Mouse (Mus musculus): ENCODE data around the gene Mef2a. TPM values are rescaled to one million over a fixed set of nuclear protein-coding genes. Genes with fewer than 3 reads are reported as not detected.
A peak's percentile ranks its signal among the peaks of the same experiment; 100 is the strongest.

Mef2a gene
- total and polyA plus RNA-seq, 3 experiments, result 9.6 to 13.4 TPM; not detected in 1

DNA sequence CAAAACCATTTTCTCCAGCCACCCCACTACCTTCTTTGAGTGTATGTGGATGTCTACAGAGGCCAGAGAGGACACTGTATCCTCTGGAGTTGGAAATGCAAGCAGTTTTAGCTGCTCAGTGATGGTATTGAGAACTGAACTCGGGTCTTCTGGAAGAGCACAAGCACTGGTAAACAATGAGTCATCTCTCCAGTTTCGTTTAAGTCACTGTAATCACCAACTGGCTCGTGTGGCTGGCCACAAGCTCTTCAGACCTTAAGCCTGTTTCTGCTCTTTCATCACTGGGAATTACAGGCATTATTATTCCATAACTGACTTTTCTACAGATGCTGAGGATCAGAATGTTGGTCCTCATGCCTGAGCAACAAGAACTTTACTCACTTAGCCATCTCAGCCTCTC, 67.7 kb downstream of the Mef2a start:
- Histone ChIP-seq H3K4me3 (ENCODE audit: control insufficient read depth in 1 of 2, insufficient read depth in 1 of 2, low read depth in 2 of 2, low read length in 2 of 2) (no peak overlapping the region), H3K27me3 (ENCODE audit: control insufficient read depth in 1 of 2, insufficient read depth in 2 of 2, low read length in 2 of 2) (no peaks in the 10 kb centered on the region), H3K27ac (ENCODE audit: control insufficient read depth, low read depth, low read length) (no peak overlapping the region), H3K36me3 (ENCODE audit: control insufficient read depth in 1 of 2, insufficient read depth in 2 of 2, low read length in 2 of 2) (peaks cover 0 to 13% of the 10 kb centered on the region in 2 experiments; a peak in 3 of 4 replicates), H3K4me1 (ENCODE audit: control insufficient read depth in 1 of 2, insufficient read depth in 2 of 2, low read length in 2 of 2) (peaks cover 0 to 14% of the 10 kb centered on the region in 2 experiments; a peak in 2 of 4 replicates), H3K9ac (ENCODE audit: control insufficient read depth, low read depth, low read length, poor library complexity, severe bottlenecking) (no peak overlapping the region), H3K79me2 (ENCODE audit: control insufficient read depth, insufficient read depth, low read length, poor library complexity) (no peaks in the 10 kb centered on the region), H3K9me3 (replicated peaks; ENCODE audit: insufficient read depth, low read length) (no peaks in the 10 kb centered on the region)
- no peak for DNase-seq (ENCODE audit: low read depth, low spot score)
- TF ChIP-seq ZC3H11A (IDR thresholded peaks at IDR 0.05; ENCODE audit: low read depth, low read length) (no peak), RAD21 (IDR thresholded peaks at IDR 0.05; ENCODE audit: low read depth, low read length) (no peak), ZMIZ1 (IDR thresholded peaks at IDR 0.05; ENCODE audit: low read depth, low read length) (no peak), JUND (IDR thresholded peaks at IDR 0.05; ENCODE audit: low read depth, low read length) (no peak), SMC3 (IDR thresholded peaks at IDR 0.05; ENCODE audit: low read depth, low read length) (no peak), SIN3A (IDR thresholded peaks at IDR 0.05; ENCODE audit: low read length) (no peak), RCOR1 (IDR thresholded peaks at IDR 0.05; ENCODE audit: low read depth, low read length) (no peak), CHD2 (IDR thresholded peaks at IDR 0.05; ENCODE audit: low read length) (no peak), TCF12 (IDR thresholded peaks at IDR 0.05; ENCODE audit: low read depth, low read length) (no peak), MYB (IDR thresholded peaks at IDR 0.05; ENCODE audit: low read depth, low read length) (no peak), NELFE (IDR thresholded peaks at IDR 0.05; ENCODE audit: low read depth, low read length) (no peak), USF2 (IDR thresholded peaks at IDR 0.05; ENCODE audit: borderline replicate concordance in 1 of 2, insufficient read depth in 1 of 2, low read depth in 1 of 2, low read length in 2 of 2) (no peak), ZKSCAN1 (IDR thresholded peaks at IDR 0.05; ENCODE audit: low read depth, low read length) (no peak), MAX (IDR thresholded peaks at IDR 0.05; ENCODE audit: low read length) (no peak), EP300 (IDR thresholded peaks at IDR 0.05; ENCODE audit: low read depth in 1 of 2, low read length in 2 of 2) (no peak), GATA1 (IDR thresholded peaks at IDR 0.05; ENCODE audit: low read depth, low read length) (no peak), USF1 (IDR thresholded peaks at IDR 0.05; ENCODE audit: low read depth, low read length) (no peak), CTCF (IDR thresholded peaks at IDR 0.05 in 2 of 3, conservative IDR thresholded peaks at IDR 0.05 in 1 of 3; ENCODE audit: control insufficient read depth in 1 of 3, insufficient read depth in 1 of 3, low read depth in 2 of 3, low read length in 3 of 3, poor library complexity in 1 of 3, severe bottlenecking in 1 of 3) (no peak)

DNA sequence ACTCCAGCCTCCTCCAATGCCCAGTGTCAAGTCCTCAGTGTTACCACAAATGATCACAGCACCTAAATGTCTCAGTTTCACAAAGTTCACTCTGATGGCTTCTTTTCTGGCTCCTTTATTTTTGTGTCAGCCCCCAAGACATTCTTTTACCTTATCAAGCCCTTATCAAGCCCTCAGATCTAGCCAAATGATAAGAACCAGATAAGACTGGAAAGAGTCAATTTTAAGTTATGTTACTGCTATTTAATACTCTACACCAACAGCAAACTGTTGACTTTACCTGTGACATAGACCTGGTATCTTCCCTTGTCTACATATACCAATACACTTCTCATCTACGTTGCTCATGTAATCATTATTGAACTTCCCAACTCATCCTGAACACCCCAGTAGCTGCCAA, 76.2 kb downstream of the Mef2a start:
- Histone ChIP-seq H3K36me3 (ENCODE audit: control insufficient read depth in 1 of 2, insufficient read depth in 2 of 2, low read length in 2 of 2) (peaks cover 0 to under 1% of the 10 kb centered on the region in 2 experiments; a peak in 1 of 4 replicates), H3K4me1 (ENCODE audit: control insufficient read depth in 1 of 2, insufficient read depth in 2 of 2, low read length in 2 of 2) (peaks cover 0 to 2% of the 10 kb centered on the region in 2 experiments; a peak in 1 of 4 replicates), H3K27ac (ENCODE audit: control insufficient read depth, low read depth, low read length) (no peak overlapping the region), H3K4me3 (ENCODE audit: control insufficient read depth in 1 of 2, insufficient read depth in 1 of 2, low read depth in 2 of 2, low read length in 2 of 2) (no peak overlapping the region), H3K9me3 (replicated peaks; ENCODE audit: insufficient read depth, low read length) (no peaks in the 10 kb centered on the region), H3K9ac (ENCODE audit: control insufficient read depth, low read depth, low read length, poor library complexity, severe bottlenecking) (no peak overlapping the region), H3K27me3 (ENCODE audit: control insufficient read depth in 1 of 2, insufficient read depth in 2 of 2, low read length in 2 of 2) (no peaks in the 10 kb centered on the region), H3K79me2 (ENCODE audit: control insufficient read depth, insufficient read depth, low read length, poor library complexity) (no peaks in the 10 kb centered on the region)
- DNase-seq (ENCODE audit: low read depth, low spot score), result no peak
- TF ChIP-seq MYC (IDR thresholded peaks at IDR 0.05; ENCODE audit: low read depth, low read length) (no peak), USF2 (IDR thresholded peaks at IDR 0.05; ENCODE audit: borderline replicate concordance in 1 of 2, insufficient read depth in 1 of 2, low read depth in 1 of 2, low read length in 2 of 2) (no peak), NRF1 (IDR thresholded peaks at IDR 0.05; ENCODE audit: insufficient read depth, low read depth, low read length, poor library complexity, severe bottlenecking) (no peak), USF1 (IDR thresholded peaks at IDR 0.05; ENCODE audit: low read depth, low read length) (no peak), GATA1 (IDR thresholded peaks at IDR 0.05; ENCODE audit: low read depth, low read length) (peak; percentile 61; the same call in 1 of the 2 replicates)

Measured in MEL (cell line).